Mouse (Mus musculus) liver, embryonic 14.5 days (tissue): ENCODE results near the gene Caskin2.
"Not testable (repeated sequence)": the region's sequence is repeated elsewhere in the genome, so short reads cannot be mapped to it uniquely, and the experiment has no call there.

ENCODE experiments used
- CTCF ChIP-seq: IDR thresholded peaks from 2 replicates; pipeline ENCODE4 v1.5.1; 2016; ENCODE audit warnings: antibody characterized with exemption, low read depth, control low read depth
- EP300 ChIP-seq: IDR thresholded peaks from 2 replicates; pipeline ENCODE4 v1.6.1; 2016; ENCODE audit warnings: antibody characterized with exemption, low read depth

- TF ChIP-seq CTCF, EP300: not testable (repeated sequence)
Observed at GRCm38 (mm10) chr11:115857146-115857545, 43.7 kb upstream of the Caskin2 start.
